Mouse (Mus musculus): Measurements from ENCODE around the gene Tbc1d5.

DNA sequence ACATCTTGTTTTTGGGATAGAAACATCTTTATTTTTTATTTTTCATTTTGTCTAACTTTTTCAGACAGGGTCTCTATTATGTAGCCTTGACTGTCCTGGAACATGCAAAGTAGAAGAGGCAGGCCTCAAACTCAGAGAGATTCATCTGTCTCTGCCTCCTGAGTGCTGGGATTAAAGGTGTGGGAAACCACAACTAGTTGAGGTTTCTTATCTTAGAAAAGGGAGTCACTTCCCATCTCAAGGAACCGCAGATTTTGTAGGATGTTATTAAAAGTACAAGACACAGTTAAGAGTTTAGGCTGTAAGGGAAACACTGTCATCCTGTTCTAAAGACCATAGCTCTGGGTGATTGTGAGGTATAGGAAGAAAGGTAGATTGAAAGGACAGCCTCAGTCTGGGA lies 373.5 kb downstream of the Tbc1d5 start:
- TF ChIP-seq POLR2A (IDR thresholded peaks at IDR 0.05; ENCODE audit: borderline replicate concordance, extremely low read depth, low read depth, low read length) (no peak), CTCF (IDR thresholded peaks at IDR 0.05; ENCODE audit: insufficient read depth, low read length) (no peak)

All from lung, adult 2 months (tissue).